Mouse (Mus musculus) neural tube, embryonic 15.5 days (tissue): ENCODE results near the gene Lin28b. TPM values are rescaled to one million over a fixed set of nuclear protein-coding genes. Genes with fewer than 3 reads are reported as not detected.

ENCODE experiments used
- ATAC-seq: fragments of 200-750 bp; cut with Nextera tagmentation; 2 replicates; pipeline ENCODE4 v1.8.0; 2017; ENCODE audit warnings: mild to moderate bottlenecking, moderate TSS enrichment, moderate library complexity; ENCODE audit not compliant: low FRiP score
- H3K27ac ChIP-seq: fragments of 300-500 bp; sonication (generic); replicated peaks from 2 replicates; pipeline ENCODE4 v1.5.1; 2015; ENCODE audit warnings: mild to moderate bottlenecking, inconsistent platforms
- H3K27me3 ChIP-seq: fragments of 300-500 bp; sonication (generic); replicated peaks from 2 replicates; pipeline ENCODE4 v1.6.1; 2015; ENCODE audit warnings: inconsistent platforms
- H3K36me3 ChIP-seq: fragments of 300-500 bp; sonication (generic); 2 replicates; pipeline ENCODE4 v1.6.1; 2015; ENCODE audit warnings: inconsistent platforms
- H3K4me1 ChIP-seq: fragments of 300-500 bp; sonication (generic); 2 replicates; pipeline ENCODE4 v1.6.1; 2015; ENCODE audit warnings: inconsistent platforms
- H3K4me2 ChIP-seq: fragments of 300-500 bp; sonication (generic); 2 replicates; pipeline ENCODE4 v1.6.1; 2015; ENCODE audit warnings: inconsistent platforms, mild to moderate bottlenecking, moderate library complexity
- H3K4me3 ChIP-seq: fragments of 300-500 bp; sonication (generic); replicated peaks from 2 replicates; pipeline ENCODE4 v1.5.1; 2015; ENCODE audit warnings: mild to moderate bottlenecking, inconsistent platforms
- H3K9ac ChIP-seq: fragments of 300-500 bp; sonication (generic); replicated peaks from 2 replicates; pipeline ENCODE4 v1.6.1; 2015; ENCODE audit warnings: mild to moderate bottlenecking, inconsistent platforms
- H3K9me3 ChIP-seq: fragments of 300-500 bp; sonication (generic); replicated peaks from 2 replicates; pipeline ENCODE4 v1.6.1; 2016; ENCODE audit warnings: inconsistent platforms
- WGBS: fragments of 180-500 bp; shearing (Covaris S2); methylation state at CpG from one replicate; pipeline ENCODE4 v1.1.7; 2015; ENCODE audit warnings: mixed read lengths; 5-methylcytosine and 5-hydroxymethylcytosine counted together
- polyA plus RNA-seq: library from polyadenylated mRNA; unstranded; fragments of >200 nt; fragmentation: Nextera tagmentation; extraction: Ambion mirVana; gene quantifications from 2 replicates; pipeline ENCODE4 v1.2.1, GENCODE M21; 2015

The Lin28b gene
- polyA plus RNA-seq, 1 experiment from 2014 or later, result 6.9 TPM

- peak overlapping the region; percentile 40 for H3K4me3 ChIP-seq
- no peak overlapping the region for H3K27ac ChIP-seq
- H3K4me1 ChIP-seq, result peaks cover 31% of the 10 kb centered on the region
- peaks cover 18% of the 10 kb centered on the region for H3K27me3 ChIP-seq
- H3K9me3 ChIP-seq, result no peaks in the 10 kb centered on the region
- H3K36me3 ChIP-seq, result no peaks in the 10 kb centered on the region
- 2% methylated on average over 13 of the region's 13 CpGs for WGBS
- H3K4me2 ChIP-seq, result peak overlapping the region; percentile 60
- peak overlapping the region; percentile 34; the same call in 1 of the 2 replicates for H3K9ac ChIP-seq
- ATAC-seq, result peak; percentile 37; the same call in 1 of the 2 replicates
Measured at GRCm38 (mm10) chr10:45470079-45470739, 16.0 kb downstream of the Lin28b start.

- 5% methylated on average over 21 of the region's 21 CpGs for WGBS
- peak overlapping the region; percentile 34; the same call in 1 of the 2 replicates for H3K9ac ChIP-seq
- ATAC-seq, result peak; percentile 32
Measured at GRCm38 (mm10) chr10:45469027-45469996, 16.9 kb downstream of the Lin28b start.

GRCm38 (mm10) chr10:45468180-45468915 lies 17.8 kb downstream of the Lin28b start:
- Histone ChIP-seq H3K4me3 (no peak overlapping the region; the same call in 1 of the 2 replicates), H3K36me3 (no peaks in the 10 kb centered on the region), H3K4me1 (peaks cover 27% of the 10 kb centered on the region), H3K4me2 (peak overlapping the region; percentile 60), H3K27me3 (peaks cover 12% of the 10 kb centered on the region), H3K9ac (no peak overlapping the region), H3K27ac (no peak overlapping the region), H3K9me3 (no peaks in the 10 kb centered on the region)
- 44% methylated on average over 4 of the region's 4 CpGs for WGBS
- ATAC-seq, result no peak

More at GRCm38 (mm10) chr10:45469027-45469996, 16.9 kb downstream of the Lin28b start:
- Histone ChIP-seq H3K4me3 (peak overlapping the region; percentile 40), H3K4me2 (peak overlapping the region; percentile 60), H3K27me3 (peaks cover 15% of the 10 kb centered on the region), H3K9me3 (no peaks in the 10 kb centered on the region), H3K4me1 (peaks cover 31% of the 10 kb centered on the region), H3K36me3 (no peaks in the 10 kb centered on the region), H3K27ac (no peak overlapping the region)

GRCm38 (mm10) chr10:45458637-45459036 lies 27.6 kb downstream of the Lin28b start:
- Histone ChIP-seq H3K36me3 (no peaks in the 10 kb centered on the region), H3K9me3 (no peaks in the 10 kb centered on the region), H3K4me3 (no peak overlapping the region), H3K27me3 (no peaks in the 10 kb centered on the region), H3K4me2 (no peak overlapping the region), H3K27ac (no peak overlapping the region), H3K9ac (no peak overlapping the region), H3K4me1 (no peaks in the 10 kb centered on the region)
- no peak for ATAC-seq
- WGBS, result 35% methylated on average over 2 of the region's 2 CpGs

- H3K4me2 ChIP-seq, result no peak overlapping the region
- H3K27me3 ChIP-seq, result no peaks in the 10 kb centered on the region
- no peak overlapping the region for H3K9ac ChIP-seq
- H3K36me3 ChIP-seq, result no peaks in the 10 kb centered on the region
- no peaks in the 10 kb centered on the region for H3K9me3 ChIP-seq
- no peaks in the 10 kb centered on the region for H3K4me1 ChIP-seq
- H3K4me3 ChIP-seq, result no peak overlapping the region
- no peak overlapping the region for H3K27ac ChIP-seq
- 14% methylated on average over 2 of the region's 2 CpGs for WGBS
- ATAC-seq, result no peak
Measured at GRCm38 (mm10) chr10:45458074-45458473, 28.1 kb downstream of the Lin28b start.

- peak overlapping the region; percentile 51 for H3K4me2 ChIP-seq
- H3K27me3 ChIP-seq, result no peaks in the 10 kb centered on the region
- H3K36me3 ChIP-seq, result no peaks in the 10 kb centered on the region
- no peaks in the 10 kb centered on the region for H3K9me3 ChIP-seq
- peak overlapping the region; percentile 75 for H3K27ac ChIP-seq
- peak; percentile 72; the same call in 1 of the 2 replicates for ATAC-seq
- H3K4me3 ChIP-seq, result no peak overlapping the region
- H3K4me1 ChIP-seq, result peaks cover 5% of the 10 kb centered on the region; the same call in 1 of the 2 replicates
- no peak overlapping the region for H3K9ac ChIP-seq
Measured at GRCm38 (mm10) chr10:45446625-45447024, 39.6 kb downstream of the Lin28b start.

GRCm38 (mm10) chr10:45446215-45446614 lies 40.0 kb downstream of the Lin28b start:
- no peaks in the 10 kb centered on the region for H3K27me3 ChIP-seq
- H3K4me3 ChIP-seq, result peak overlapping the region; percentile 26
- peak overlapping the region; percentile 75 for H3K27ac ChIP-seq
- peak overlapping the region; percentile 51 for H3K4me2 ChIP-seq
- no peaks in the 10 kb centered on the region for H3K9me3 ChIP-seq
- peaks cover 5% of the 10 kb centered on the region; the same call in 1 of the 2 replicates for H3K4me1 ChIP-seq
- peak overlapping the region; percentile 18; the same call in 1 of the 2 replicates for H3K9ac ChIP-seq
- peak; percentile 82 for ATAC-seq
- 0% methylated on average over 8 of the region's 8 CpGs for WGBS
- no peaks in the 10 kb centered on the region for H3K36me3 ChIP-seq

- no peak for ATAC-seq
- no peaks in the 10 kb centered on the region for H3K27me3 ChIP-seq
- no peaks in the 10 kb centered on the region for H3K4me1 ChIP-seq
- no peak overlapping the region for H3K4me2 ChIP-seq
- no peaks in the 10 kb centered on the region for H3K9me3 ChIP-seq
- no peak overlapping the region for H3K9ac ChIP-seq
- H3K4me3 ChIP-seq, result no peak overlapping the region
- no peaks in the 10 kb centered on the region for H3K36me3 ChIP-seq
- WGBS, result 87% methylated on average over 1 of the region's 1 CpGs
- H3K27ac ChIP-seq, result no peak overlapping the region
Measured at GRCm38 (mm10) chr10:45422372-45422771, 63.8 kb downstream of the Lin28b start.

GRCm38 (mm10) chr10:45412144-45412543 lies 74.1 kb downstream of the Lin28b start:
- H3K4me2 ChIP-seq, result no peak overlapping the region
- H3K4me3 ChIP-seq, result no peak overlapping the region
- H3K9me3 ChIP-seq, result no peaks in the 10 kb centered on the region
- no peaks in the 10 kb centered on the region for H3K4me1 ChIP-seq
- H3K9ac ChIP-seq, result no peak overlapping the region
- WGBS, result 39% methylated on average over 5 of the region's 5 CpGs
- no peaks in the 10 kb centered on the region for H3K36me3 ChIP-seq
- ATAC-seq, result no peak
- no peak overlapping the region for H3K27ac ChIP-seq
- H3K27me3 ChIP-seq, result no peaks in the 10 kb centered on the region

GRCm38 (mm10) chr10:45411741-45412140 lies 74.5 kb downstream of the Lin28b start:
- no peaks in the 10 kb centered on the region for H3K9me3 ChIP-seq
- no peak for ATAC-seq
- H3K9ac ChIP-seq, result no peak overlapping the region
- H3K4me3 ChIP-seq, result no peak overlapping the region
- WGBS, result 21% methylated on average over 2 of the region's 2 CpGs
- no peaks in the 10 kb centered on the region for H3K36me3 ChIP-seq
- no peak overlapping the region for H3K4me2 ChIP-seq
- no peaks in the 10 kb centered on the region for H3K27me3 ChIP-seq
- H3K4me1 ChIP-seq, result no peaks in the 10 kb centered on the region
- H3K27ac ChIP-seq, result no peak overlapping the region

GRCm38 (mm10) chr10:45410624-45411341 lies 75.4 kb downstream of the Lin28b start:
- ATAC-seq, result no peak
- H3K9ac ChIP-seq, result no peak overlapping the region
- peak overlapping the region; percentile 25; the same call in 1 of the 2 replicates for H3K4me2 ChIP-seq
- no peaks in the 10 kb centered on the region for H3K9me3 ChIP-seq
- H3K4me1 ChIP-seq, result no peaks in the 10 kb centered on the region
- H3K36me3 ChIP-seq, result no peaks in the 10 kb centered on the region
- H3K4me3 ChIP-seq, result no peak overlapping the region
- 6% methylated on average over 10 of the region's 10 CpGs for WGBS
- no peak overlapping the region for H3K27ac ChIP-seq
- H3K27me3 ChIP-seq, result no peaks in the 10 kb centered on the region
